Mouse (Mus musculus) ES-E14 (cell line): ENCODE results near the gene Arid5b.

ENCODE experiments used
- MAFK ChIP-seq: IDR thresholded peaks from 2 replicates; pipeline ENCODE4 v1.6.1; 2014; ENCODE audit warnings: mild to moderate bottlenecking, low read depth, low read length, inconsistent platforms; ENCODE audit not compliant: insufficient read depth
- ZNF384 ChIP-seq: IDR thresholded peaks from 2 replicates; pipeline ENCODE4 v1.6.1; 2012; ENCODE audit warnings: low read depth, low read length, inconsistent platforms

DNA sequence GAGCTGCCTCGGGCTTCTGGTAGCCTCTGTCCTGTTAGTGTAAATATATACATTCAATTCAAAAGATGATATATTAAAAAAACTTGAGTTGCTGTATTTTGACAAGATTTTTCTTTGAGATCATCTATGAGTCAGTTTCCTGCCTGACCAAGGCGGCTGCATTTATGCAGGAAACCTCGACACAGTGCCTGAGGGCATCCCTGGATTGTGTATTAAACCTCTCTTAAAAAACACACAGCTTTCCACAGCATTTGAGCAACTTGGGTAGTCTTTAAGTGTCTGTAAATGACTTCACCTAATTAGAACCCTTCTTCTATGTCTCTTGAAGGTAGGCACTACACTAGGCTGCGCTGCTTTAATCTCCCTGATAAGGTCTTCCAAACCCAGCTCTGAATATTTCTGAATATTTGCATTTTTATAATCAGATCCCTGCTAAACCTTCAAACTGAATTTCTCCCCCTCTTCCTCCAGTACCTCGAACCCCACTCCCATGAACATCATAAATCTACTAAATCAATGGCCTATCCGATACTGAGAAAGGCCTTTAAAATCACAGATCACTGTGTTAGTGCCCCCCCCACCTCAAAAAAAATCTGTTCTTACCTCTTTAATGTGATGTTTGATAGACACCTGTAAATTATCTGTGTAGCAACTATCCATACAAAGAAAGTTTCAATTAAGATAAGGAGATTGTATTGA, 2.7 kb upstream of the Arid5b start:
- TF ChIP-seq ZNF384 (no peak), MAFK (no peak)
